Mouse (Mus musculus): ENCODE data around the gene Sipa1l2. TPM values are rescaled to one million over a fixed set of nuclear protein-coding genes. Genes with fewer than 3 reads are reported as not detected.

Sipa1l2 gene
- total and polyA plus RNA-seq, 2 experiments from 2014 or later: 10.1 to 52.6 TPM

DNA sequence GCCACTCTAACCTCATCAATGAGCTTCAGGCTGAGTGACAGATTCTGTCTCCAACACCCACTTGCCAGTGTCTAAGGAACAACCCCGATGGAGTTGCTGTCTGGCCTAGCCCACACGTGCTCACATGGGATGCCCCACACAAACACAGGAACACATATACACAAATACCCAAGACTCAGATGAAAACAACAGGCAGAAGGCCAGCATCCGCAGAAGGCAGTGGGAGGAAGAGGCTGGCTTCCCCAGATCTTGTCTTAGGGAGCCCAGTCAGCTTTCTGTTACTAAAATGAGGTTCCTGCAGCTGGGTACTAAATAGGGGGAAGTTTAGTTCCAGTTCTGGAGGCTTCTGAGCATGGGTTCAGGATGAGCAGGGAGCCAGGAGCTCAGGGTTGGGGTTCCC lies 66.8 kb downstream of the Sipa1l2 start:
- Histone ChIP-seq H3K27me3 (ENCODE audit: insufficient read depth, low read length) (no peaks in the 10 kb centered on the region), H3K9ac (replicated peaks; ENCODE audit: low read length, poor library complexity, severe bottlenecking) (no peak overlapping the region), H3K9me3 (ENCODE audit: low read length) (no peaks in the 10 kb centered on the region), H3K4me2 (ENCODE audit: low read depth, low read length, poor library complexity, severe bottlenecking) (no peak overlapping the region), H3K4me1 (ENCODE audit: insufficient read depth, low read length) (peaks cover 21% of the 10 kb centered on the region), H3K4me3 (ENCODE audit: low read depth, low read length) (no peak overlapping the region), H3K36me3 (ENCODE audit: insufficient read depth, low read length) (no peaks in the 10 kb centered on the region), H3K27ac (ENCODE audit: low read depth, low read length) (no peak overlapping the region)
- TF ChIP-seq CTCF (IDR thresholded peaks at IDR 0.05): no peak
- ATAC-seq (ENCODE audit: low FRiP score) (no peak), DNase-seq (ENCODE audit: low spot score) (no peak)
- 91% methylated on average over 3 of the region's 3 CpGs for WGBS

DNA sequence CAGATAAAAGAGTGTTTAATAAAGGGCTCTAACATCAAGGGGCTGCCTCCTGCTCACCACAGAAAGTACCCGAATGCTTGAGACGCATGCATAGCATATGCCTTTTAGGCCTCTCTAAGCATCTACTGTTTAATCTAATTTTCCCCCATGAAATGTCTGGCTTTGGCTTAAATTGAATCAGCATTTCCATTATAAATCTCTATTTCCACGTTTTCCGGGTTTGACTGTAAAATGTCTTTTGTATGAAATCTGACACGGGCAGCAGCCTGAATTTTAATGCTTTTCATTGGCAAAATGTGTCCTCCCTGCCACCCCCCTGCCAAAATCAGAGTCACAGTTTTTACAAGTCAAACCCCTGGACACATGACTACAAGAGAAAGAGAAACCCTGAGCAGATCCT lies 69.6 kb downstream of the Sipa1l2 start:
- Histone ChIP-seq H3K9me3 (ENCODE audit: low read length) (no peaks in the 10 kb centered on the region), H3K27me3 (ENCODE audit: insufficient read depth, low read length) (no peaks in the 10 kb centered on the region), H3K9ac (replicated peaks; ENCODE audit: low read length, poor library complexity, severe bottlenecking) (no peak overlapping the region), H3K36me3 (ENCODE audit: insufficient read depth, low read length) (no peaks in the 10 kb centered on the region), H3K4me2 (ENCODE audit: low read depth, low read length, poor library complexity, severe bottlenecking) (no peak overlapping the region), H3K27ac (ENCODE audit: low read depth, low read length) (no peak overlapping the region), H3K4me3 (ENCODE audit: low read depth, low read length) (no peak overlapping the region), H3K4me1 (ENCODE audit: insufficient read depth, low read length) (peaks cover 15% of the 10 kb centered on the region)
- WGBS: 34% methylated on average over 5 of the region's 5 CpGs
- no peak for ATAC-seq (ENCODE audit: low FRiP score)
- no peak for DNase-seq (ENCODE audit: low spot score)
- TF ChIP-seq CTCF (IDR thresholded peaks at IDR 0.05): no peak

DNA sequence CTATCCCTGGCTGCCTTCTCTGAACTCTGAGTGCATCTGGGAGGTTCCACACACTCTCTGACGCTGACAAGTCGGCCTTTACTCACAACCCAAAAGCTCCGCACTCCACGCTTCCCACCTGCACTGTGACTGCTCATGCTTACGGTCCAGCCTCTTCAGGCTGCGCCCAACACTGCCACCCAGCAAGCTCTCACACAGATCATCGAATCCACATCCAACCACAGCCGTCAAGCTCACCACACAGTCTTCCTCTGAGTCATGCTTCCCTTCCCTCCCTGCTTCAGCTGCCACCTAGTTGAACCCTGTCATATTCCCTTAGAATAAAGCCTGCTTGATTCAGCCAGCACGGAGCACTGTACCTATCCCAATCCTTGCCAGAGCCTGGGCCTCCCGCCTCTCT lies 71.1 kb downstream of the Sipa1l2 start:
- no peak overlapping the region for H3K27ac ChIP-seq (ENCODE audit: low read depth, low read length)
- ATAC-seq (ENCODE audit: low FRiP score) (no peak), DNase-seq (ENCODE audit: low spot score) (no peak)
- H3K4me2 ChIP-seq (ENCODE audit: low read depth, low read length, poor library complexity, severe bottlenecking): no peak overlapping the region
- no peaks in the 10 kb centered on the region for H3K9me3 ChIP-seq (ENCODE audit: low read length)
- no peak for TF ChIP-seq CTCF (IDR thresholded peaks at IDR 0.05)
- H3K4me1 ChIP-seq (ENCODE audit: insufficient read depth, low read length): peaks cover 7% of the 10 kb centered on the region
- no peaks in the 10 kb centered on the region for H3K36me3 ChIP-seq (ENCODE audit: insufficient read depth, low read length)
- H3K4me3 ChIP-seq (ENCODE audit: low read depth, low read length): no peak overlapping the region
- no peak overlapping the region for H3K9ac ChIP-seq (replicated peaks; ENCODE audit: low read length, poor library complexity, severe bottlenecking)
- 71% methylated on average over 10 of the region's 10 CpGs for WGBS
- no peaks in the 10 kb centered on the region for H3K27me3 ChIP-seq (ENCODE audit: insufficient read depth, low read length)

DNA sequence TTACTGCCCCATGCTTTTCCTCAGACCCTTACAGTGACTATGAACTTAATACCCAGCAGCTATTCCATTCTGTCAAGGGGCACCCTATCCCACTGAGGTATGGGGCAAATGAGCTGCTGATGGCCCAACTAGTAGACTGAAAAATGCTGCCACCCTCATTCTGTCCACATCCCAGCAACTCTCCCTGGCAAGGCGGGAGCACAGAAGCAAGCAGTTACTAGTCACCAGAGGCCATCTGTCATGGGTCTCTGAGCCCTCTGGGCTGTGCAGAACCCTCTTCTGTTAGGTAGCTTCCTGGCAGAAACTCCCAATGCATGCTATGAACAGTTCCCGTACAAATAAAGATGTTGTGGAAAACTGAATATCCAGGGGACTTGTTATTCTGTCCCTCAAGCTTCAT lies 74.1 kb downstream of the Sipa1l2 start:
- 77% methylated on average over 2 of the region's 2 CpGs for WGBS
- no peak for ATAC-seq (ENCODE audit: low FRiP score)
- Histone ChIP-seq H3K4me1 (ENCODE audit: insufficient read depth, low read length) (peaks cover 7% of the 10 kb centered on the region), H3K9ac (replicated peaks; ENCODE audit: low read length, poor library complexity, severe bottlenecking) (no peak overlapping the region), H3K27ac (ENCODE audit: low read depth, low read length) (no peak overlapping the region), H3K27me3 (ENCODE audit: insufficient read depth, low read length) (no peaks in the 10 kb centered on the region), H3K36me3 (ENCODE audit: insufficient read depth, low read length) (peaks cover 18% of the 10 kb centered on the region), H3K9me3 (ENCODE audit: low read length) (no peaks in the 10 kb centered on the region), H3K4me2 (ENCODE audit: low read depth, low read length, poor library complexity, severe bottlenecking) (no peak overlapping the region), H3K4me3 (ENCODE audit: low read depth, low read length) (no peak overlapping the region)
- no peak for TF ChIP-seq CTCF (IDR thresholded peaks at IDR 0.05)
- no peak for DNase-seq (ENCODE audit: low spot score)

DNA sequence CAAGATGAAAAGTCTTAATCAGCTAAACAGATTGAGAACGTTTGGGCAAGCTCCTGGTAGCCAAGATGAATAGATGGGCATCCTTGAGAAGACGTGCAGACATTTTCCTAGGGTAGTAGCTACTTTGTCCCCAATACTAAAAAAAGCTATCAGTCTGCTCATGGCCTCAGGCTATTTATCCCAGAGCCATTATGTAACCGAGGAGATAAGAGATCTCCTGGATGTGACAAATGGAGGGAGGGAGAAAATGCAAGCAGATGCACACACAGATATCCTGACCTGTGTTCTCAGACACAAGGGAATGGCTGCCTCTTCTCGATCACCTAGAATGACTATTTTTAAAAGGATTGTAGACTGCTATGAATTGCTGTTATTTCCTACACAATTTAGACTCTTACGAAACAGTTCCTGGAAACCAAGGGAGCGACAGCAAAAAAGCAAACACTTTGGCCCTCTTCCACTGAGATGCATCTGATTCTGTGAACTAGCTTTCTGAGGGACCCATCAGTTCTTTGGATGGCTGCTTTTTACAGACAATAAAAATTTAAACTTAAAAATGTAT lies 76.3 kb downstream of the Sipa1l2 start:
- peaks cover 23% of the 10 kb centered on the region for H3K36me3 ChIP-seq (ENCODE audit: insufficient read depth, low read length)
- H3K27ac ChIP-seq (ENCODE audit: low read depth, low read length): no peak overlapping the region
- H3K9me3 ChIP-seq (ENCODE audit: low read length): no peaks in the 10 kb centered on the region
- H3K9ac ChIP-seq (replicated peaks; ENCODE audit: low read length, poor library complexity, severe bottlenecking): no peak overlapping the region
- DNase-seq (ENCODE audit: low spot score) (no peak), ATAC-seq (ENCODE audit: low FRiP score) (no peak)
- H3K4me3 ChIP-seq (ENCODE audit: low read depth, low read length): no peak overlapping the region
- 53% methylated on average over 6 of the region's 6 CpGs for WGBS
- TF ChIP-seq CTCF (IDR thresholded peaks at IDR 0.05): no peak
- no peaks in the 10 kb centered on the region for H3K27me3 ChIP-seq (ENCODE audit: insufficient read depth, low read length)
- no peak overlapping the region for H3K4me2 ChIP-seq (ENCODE audit: low read depth, low read length, poor library complexity, severe bottlenecking)
- H3K4me1 ChIP-seq (ENCODE audit: insufficient read depth, low read length): no peaks in the 10 kb centered on the region

DNA sequence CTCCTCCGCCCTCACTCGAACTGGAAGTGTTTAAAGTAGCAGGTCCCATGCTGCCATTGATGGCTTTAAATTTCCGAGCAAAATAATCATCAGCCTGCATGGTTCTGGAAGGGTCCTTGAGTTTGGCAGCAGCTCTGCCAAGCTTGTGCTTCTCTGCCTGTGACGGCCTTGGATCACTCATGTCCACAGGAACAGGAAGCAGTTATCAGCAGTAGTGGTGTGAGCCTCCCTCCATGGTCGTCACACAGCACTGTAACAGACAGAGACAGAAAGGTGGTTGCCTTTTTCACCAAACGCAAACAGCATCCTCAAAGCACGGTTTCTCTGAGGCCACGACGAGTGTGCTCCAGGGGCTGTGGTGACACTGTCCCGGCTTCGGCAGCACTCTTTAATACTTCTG lies 77.2 kb downstream of the Sipa1l2 start:
- Histone ChIP-seq H3K9ac (replicated peaks; ENCODE audit: low read length, poor library complexity, severe bottlenecking) (no peak overlapping the region; the same call in 1 of the 2 replicates), H3K4me3 (ENCODE audit: low read depth, low read length) (no peak overlapping the region), H3K36me3 (ENCODE audit: insufficient read depth, low read length) (peaks cover 23% of the 10 kb centered on the region), H3K9me3 (ENCODE audit: low read length) (no peaks in the 10 kb centered on the region), H3K4me1 (ENCODE audit: insufficient read depth, low read length) (no peaks in the 10 kb centered on the region), H3K4me2 (ENCODE audit: low read depth, low read length, poor library complexity, severe bottlenecking) (no peak overlapping the region), H3K27ac (ENCODE audit: low read depth, low read length) (no peak overlapping the region), H3K27me3 (ENCODE audit: insufficient read depth, low read length) (no peaks in the 10 kb centered on the region)
- ATAC-seq (ENCODE audit: low FRiP score) (no peak), DNase-seq (ENCODE audit: low spot score) (no peak)
- TF ChIP-seq CTCF (IDR thresholded peaks at IDR 0.05): no peak
- 84% methylated on average over 11 of the region's 11 CpGs for WGBS

All from midbrain, postnatal 0 days (tissue).